Mouse (Mus musculus) kidney, embryonic 14.5 days (tissue): ENCODE data around the gene Mfng. TPM values are rescaled to one million over a fixed set of nuclear protein-coding genes. Genes with fewer than 3 reads are reported as not detected.

ENCODE experiments used
- ATAC-seq: fragments of 200-750 bp; cut with Nextera tagmentation; 2 replicates; pipeline ENCODE4 v1.8.0; 2017; ENCODE audit warnings: moderate number of reproducible peaks, mild to moderate bottlenecking, moderate TSS enrichment, moderate library complexity; ENCODE audit not compliant: low FRiP score, low TSS enrichment
- H3K27ac ChIP-seq: fragments of 300-500 bp; sonication (generic); 2 replicates; pipeline ENCODE4 v1.5.1; 2014; ENCODE audit warnings: low read depth, mild to moderate bottlenecking, low read length, moderate library complexity, mixed read lengths
- H3K27me3 ChIP-seq: fragments of 300-500 bp; sonication (generic); 2 replicates; pipeline ENCODE4 v1.6.1; 2014; ENCODE audit warnings: mild to moderate bottlenecking, low read length; ENCODE audit not compliant: control insufficient read depth, insufficient read depth
- H3K36me3 ChIP-seq: fragments of 300-500 bp; sonication (generic); 2 replicates; pipeline ENCODE4 v1.6.1; 2014; ENCODE audit warnings: low read length, mixed read lengths; ENCODE audit not compliant: control insufficient read depth, insufficient read depth
- H3K4me1 ChIP-seq: fragments of 300-500 bp; sonication (generic); 2 replicates; pipeline ENCODE4 v1.6.1; 2014; ENCODE audit warnings: low read length, mixed read lengths; ENCODE audit not compliant: control insufficient read depth, insufficient read depth
- H3K4me2 ChIP-seq: fragments of 300-500 bp; sonication (generic); replicated peaks from 2 replicates; pipeline ENCODE4 v1.6.1; 2014; ENCODE audit warnings: low read depth, mild to moderate bottlenecking, low read length
- H3K4me3 ChIP-seq: fragments of 300-500 bp; sonication (generic); 2 replicates; pipeline ENCODE4 v1.5.1; 2014; ENCODE audit warnings: mild to moderate bottlenecking, low read length
- H3K9ac ChIP-seq: fragments of 300-500 bp; sonication (generic); 2 replicates; pipeline ENCODE4 v1.6.1; 2014; ENCODE audit warnings: low read depth, mild to moderate bottlenecking, low read length, moderate library complexity
- H3K9me3 ChIP-seq: fragments of 300-500 bp; sonication (generic); 2 replicates; pipeline ENCODE4 v1.6.1; 2016; ENCODE audit warnings: low read length; ENCODE audit not compliant: control insufficient read depth
- WGBS: fragments of 180-500 bp; shearing (Covaris S2); extraction: QIAGEN DNeasy Blood & Tissue Kit; methylation state at CpG from one replicate; pipeline ENCODE4 v1.1.7; 2014; 5-methylcytosine and 5-hydroxymethylcytosine counted together
- polyA plus RNA-seq: library from polyadenylated mRNA; unstranded; fragments of >200 nt; fragmentation: Nextera tagmentation; extraction: Ambion mirVana; gene quantifications from 2 replicates; pipeline ENCODE4 v1.2.1, GENCODE M21; 2014

Mfng gene
- polyA plus RNA-seq, 1 experiment from 2014 or later: 15.4 TPM

DNA sequence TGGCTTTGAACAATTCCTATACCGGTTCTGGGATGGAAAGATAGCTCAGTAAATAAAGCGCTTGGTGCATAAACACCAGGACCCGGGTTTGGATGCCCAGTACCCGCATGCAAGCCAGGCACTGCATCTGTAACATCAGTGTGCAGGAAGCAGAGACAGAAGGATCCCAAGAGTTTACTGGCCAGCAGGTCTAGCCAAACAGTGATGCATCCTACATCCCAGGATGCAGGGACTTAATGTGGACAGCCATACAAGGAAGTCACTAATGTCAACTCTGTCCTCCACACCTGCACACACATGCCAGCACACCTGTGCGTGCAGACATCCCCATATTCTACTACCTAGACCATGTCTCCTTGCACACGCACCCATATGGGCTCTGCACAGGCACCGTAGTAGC is 12.0 kb upstream of the Mfng start:
- H3K27ac ChIP-seq: no peak overlapping the region
- WGBS: 91% methylated on average over 7 of the region's 7 CpGs
- peaks cover 8% of the 10 kb centered on the region; the same call in 1 of the 2 replicates for H3K36me3 ChIP-seq
- H3K4me3 ChIP-seq: no peak overlapping the region
- H3K27me3 ChIP-seq: no peaks in the 10 kb centered on the region
- no peak for ATAC-seq
- no peaks in the 10 kb centered on the region for H3K9me3 ChIP-seq
- no peak overlapping the region for H3K4me2 ChIP-seq
- H3K4me1 ChIP-seq: no peaks in the 10 kb centered on the region
- H3K9ac ChIP-seq: no peak overlapping the region

GRCm38 (mm10) chr15:78784520-78784919 is 11.2 kb upstream of the Mfng start:
- Histone ChIP-seq H3K4me3 (no peak overlapping the region), H3K4me1 (no peaks in the 10 kb centered on the region), H3K4me2 (no peak overlapping the region), H3K27ac (no peak overlapping the region), H3K9ac (no peak overlapping the region), H3K27me3 (no peaks in the 10 kb centered on the region), H3K9me3 (no peaks in the 10 kb centered on the region), H3K36me3 (peaks cover 6% of the 10 kb centered on the region; the same call in 1 of the 2 replicates)
- WGBS: 73% methylated on average over 5 of the region's 5 CpGs
- no peak for ATAC-seq

DNA sequence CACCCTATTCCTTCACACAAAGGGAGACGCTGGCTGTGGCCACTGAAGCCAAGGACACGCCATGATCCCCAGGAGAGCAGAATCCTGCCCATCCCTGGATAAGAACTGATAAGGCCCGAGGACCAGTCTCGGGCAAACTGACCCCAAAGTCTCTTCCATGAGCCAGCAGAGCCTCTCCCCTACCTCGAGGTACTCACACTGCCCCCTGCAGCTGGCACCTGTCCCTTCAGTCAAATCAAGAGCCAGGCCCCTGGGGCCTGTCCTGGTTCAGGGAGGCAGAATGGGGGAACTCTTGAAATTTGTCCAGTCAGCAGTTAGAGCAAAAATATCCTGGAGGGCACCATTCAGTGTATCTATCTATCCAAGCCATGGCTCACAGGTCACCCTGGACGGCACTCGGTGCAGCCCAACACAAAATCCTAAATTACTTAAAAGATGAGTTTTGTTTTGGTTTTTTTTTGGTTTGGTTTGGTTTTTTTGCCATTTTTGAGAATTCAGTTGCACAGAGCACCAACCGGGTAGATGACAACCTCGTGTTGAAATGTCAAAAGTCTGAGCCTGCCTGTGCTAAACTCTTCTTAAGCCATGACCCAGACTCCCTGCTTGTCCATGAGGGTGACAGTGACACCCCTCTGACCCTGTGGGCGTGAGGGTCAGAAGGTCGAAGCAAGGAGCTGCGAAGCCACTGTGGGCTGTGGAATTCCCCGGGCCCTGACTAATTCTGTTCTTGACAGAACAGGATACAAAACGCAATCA is 9.3 kb upstream of the Mfng start:
- ATAC-seq: no peak
- Histone ChIP-seq H3K9me3 (no peaks in the 10 kb centered on the region), H3K4me3 (no peak overlapping the region), H3K4me1 (no peaks in the 10 kb centered on the region), H3K9ac (no peak overlapping the region), H3K27me3 (no peaks in the 10 kb centered on the region), H3K4me2 (no peak overlapping the region), H3K36me3 (peaks cover 5% of the 10 kb centered on the region; the same call in 1 of the 2 replicates), H3K27ac (no peak overlapping the region)
- 65% methylated on average over 14 of the region's 14 CpGs for WGBS

- Histone ChIP-seq H3K9ac (no peak overlapping the region), H3K27me3 (no peaks in the 10 kb centered on the region), H3K4me1 (no peaks in the 10 kb centered on the region), H3K9me3 (no peaks in the 10 kb centered on the region), H3K36me3 (peaks cover 10% of the 10 kb centered on the region; the same call in 1 of the 2 replicates), H3K4me2 (no peak overlapping the region), H3K27ac (no peak overlapping the region), H3K4me3 (no peak overlapping the region)
- no peak for ATAC-seq
- WGBS: 83% methylated on average over 7 of the region's 7 CpGs
Measured at GRCm38 (mm10) chr15:78780908-78781307, 7.6 kb upstream of the Mfng start.

DNA sequence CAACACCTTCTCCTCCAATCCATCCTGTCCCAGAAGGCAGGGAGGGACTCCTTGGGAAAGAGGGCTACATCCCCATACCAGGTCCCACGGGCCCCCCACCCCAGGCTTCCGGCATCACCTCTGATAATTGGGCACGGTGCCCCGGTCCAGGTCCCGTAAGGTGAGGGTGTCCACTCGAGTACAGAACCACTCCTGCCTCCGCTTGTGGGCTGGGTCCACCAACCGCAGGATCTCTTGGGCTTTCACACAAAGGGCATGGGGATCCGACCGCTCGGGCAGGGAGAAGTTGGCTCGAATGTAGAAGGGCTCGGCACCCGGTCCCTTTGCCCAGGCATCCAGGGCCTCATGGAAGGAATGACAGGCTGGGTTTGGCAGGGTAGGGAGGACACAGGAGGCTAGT is 7.1 kb upstream of the Mfng start:
- Histone ChIP-seq H3K27me3 (no peaks in the 10 kb centered on the region), H3K36me3 (peaks cover 14% of the 10 kb centered on the region), H3K4me3 (no peak overlapping the region), H3K27ac (no peak overlapping the region), H3K4me1 (no peaks in the 10 kb centered on the region), H3K4me2 (no peak overlapping the region), H3K9ac (no peak overlapping the region), H3K9me3 (no peaks in the 10 kb centered on the region)
- ATAC-seq: no peak
- WGBS: 93% methylated on average over 14 of the region's 14 CpGs

DNA sequence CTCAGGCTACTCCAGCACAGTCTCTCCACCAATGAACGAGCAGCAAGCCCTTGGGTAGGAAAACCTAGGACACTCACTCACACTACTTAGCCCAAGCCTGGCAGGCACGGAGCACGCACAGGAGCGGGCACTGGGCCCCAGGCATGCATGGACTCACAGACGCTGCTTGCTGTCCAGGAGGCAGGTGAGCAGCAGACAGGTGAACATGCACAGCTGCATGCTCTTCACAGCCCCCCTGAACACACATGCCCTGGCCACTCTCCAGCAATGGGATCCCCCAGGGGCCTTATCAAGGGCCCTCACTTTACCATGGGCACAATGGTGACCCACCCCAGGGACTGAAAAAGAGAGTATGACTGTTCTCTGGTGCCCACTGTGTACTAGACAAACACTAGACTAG is 6.4 kb upstream of the Mfng start:
- Histone ChIP-seq H3K27ac (no peak overlapping the region), H3K4me2 (no peak overlapping the region), H3K9me3 (no peaks in the 10 kb centered on the region), H3K9ac (no peak overlapping the region), H3K27me3 (no peaks in the 10 kb centered on the region), H3K36me3 (peaks cover 13% of the 10 kb centered on the region), H3K4me3 (no peak overlapping the region), H3K4me1 (no peaks in the 10 kb centered on the region)
- ATAC-seq: no peak
- WGBS: 94% methylated on average over 5 of the region's 5 CpGs

- ATAC-seq: 0 out of 2 replicates have a peak, but pooled peaks have one; percentile 17
- Histone ChIP-seq H3K9me3 (no peaks in the 10 kb centered on the region), H3K27me3 (no peaks in the 10 kb centered on the region), H3K4me2 (no peak overlapping the region), H3K36me3 (peaks cover 13% of the 10 kb centered on the region), H3K27ac (no peak overlapping the region; the same call in 1 of the 2 replicates), H3K4me1 (no peaks in the 10 kb centered on the region), H3K9ac (no peak overlapping the region), H3K4me3 (no peak overlapping the region)
- whole genome bisulfite sequencing: 86% methylated on average over 8 of the region's 8 CpGs
Measured at GRCm38 (mm10) chr15:78779253-78779652, 6.0 kb upstream of the Mfng start.

GRCm38 (mm10) chr15:78778077-78778870 is 5.0 kb upstream of the Mfng start:
- Histone ChIP-seq H3K27ac (no peak overlapping the region), H3K4me2 (no peak overlapping the region), H3K36me3 (peaks cover 13% of the 10 kb centered on the region), H3K4me1 (0 out of 2 replicates have a peak, but pooled peaks cover under 1% of the 10 kb centered on the region), H3K9ac (no peak overlapping the region), H3K9me3 (no peaks in the 10 kb centered on the region), H3K27me3 (no peaks in the 10 kb centered on the region), H3K4me3 (no peak overlapping the region)
- 57% methylated on average over 13 of the region's 15 CpGs for WGBS
- no peak for ATAC-seq

DNA sequence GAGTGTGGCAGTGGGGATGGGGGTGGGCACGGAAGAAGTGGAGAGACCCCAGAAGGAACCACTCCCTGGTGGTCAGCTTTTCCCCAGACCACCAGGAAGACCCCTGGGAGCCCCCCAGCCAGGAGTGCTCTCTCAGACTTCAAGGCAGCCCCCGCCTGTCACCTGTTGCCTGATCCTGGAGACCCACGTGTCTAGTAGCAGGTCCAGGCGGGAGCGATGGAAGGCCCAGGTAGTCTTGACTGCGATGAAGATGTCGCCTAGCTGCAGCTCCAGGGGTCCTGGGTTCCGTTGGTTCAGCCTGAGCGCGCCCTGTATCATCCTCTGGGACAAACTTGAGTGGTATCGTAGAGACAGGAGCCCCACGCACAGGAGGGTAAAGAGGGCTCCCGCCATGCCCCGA is 419 bp downstream of the Mfng start:
- peak overlapping the region; percentile 44 for H3K9ac ChIP-seq
- H3K4me3 ChIP-seq: peak overlapping the region; percentile 25
- H3K27me3 ChIP-seq: no peaks in the 10 kb centered on the region
- H3K4me2 ChIP-seq: peak overlapping the region; percentile 43
- H3K27ac ChIP-seq: peak overlapping the region; percentile 63; the same call in 1 of the 2 replicates
- peaks cover 8% of the 10 kb centered on the region; the same call in 1 of the 2 replicates for H3K9me3 ChIP-seq
- WGBS: 48% methylated on average over 14 of the region's 14 CpGs
- no peak; the same call in 1 of the 2 replicates for ATAC-seq
- H3K4me1 ChIP-seq: peaks cover 10% of the 10 kb centered on the region
- H3K36me3 ChIP-seq: peaks cover 13% of the 10 kb centered on the region
